Mouse (Mus musculus): ENCODE measurements around the gene Rbm44. TPM values are rescaled to one million over a fixed set of nuclear protein-coding genes. Genes with fewer than 3 reads are reported as not detected.
A peak's percentile ranks its signal among the peaks of the same experiment; 100 is the strongest.

Rbm44 gene
- 1.3 and 2.9 TPM in 2 replicates for polyA plus RNA-seq (2016; fragmentation: Nextera tagmentation; extraction: Ambion mirVana)

- no peaks in the 10 kb centered on the region for H3K27me3 ChIP-seq (ENCODE audit: insufficient read depth, poor library complexity, severe bottlenecking)
- peak; percentile 85 for DNase-seq (ENCODE audit: low spot score)
- 57% methylated on average over 20 of the region's 20 CpGs for WGBS
- H3K4me3 ChIP-seq: peak within 1 kb of the TSS; percentile 37
- H3K9me3 ChIP-seq: no peaks in the 10 kb centered on the region
- no peaks in the 10 kb centered on the region for H3K36me3 ChIP-seq
- H3K27ac ChIP-seq: no peak within 1 kb of the TSS
- H3K4me1 ChIP-seq: peaks cover 5% of the 10 kb centered on the region; the same call in 1 of the 2 replicates
Observed at GRCm38 (mm10) chr1:91144813-91145212, at the start of gene Rbm44. Gene Rbm44 (plus strand): TSS chr1:91145089.

GRCm38 (mm10) chr1:91095258-91095657 is 49.6 kb upstream of the Rbm44 start:
- Histone ChIP-seq H3K4me1 (peaks cover 71% of the 10 kb centered on the region), H3K27me3 (ENCODE audit: insufficient read depth, poor library complexity, severe bottlenecking) (no peaks in the 10 kb centered on the region), H3K9me3 (no peaks in the 10 kb centered on the region), H3K4me3 (no peak overlapping the region), H3K27ac (peak overlapping the region; percentile 36; the same call in 1 of the 2 replicates), H3K36me3 (peaks cover 52% of the 10 kb centered on the region)
- WGBS: 76% methylated on average over 3 of the region's 3 CpGs
- DNase-seq (ENCODE audit: low spot score): no peak

- Histone ChIP-seq H3K4me1 (peaks cover 68% of the 10 kb centered on the region), H3K4me3 (no peak overlapping the region), H3K36me3 (peaks cover 53% of the 10 kb centered on the region), H3K27me3 (ENCODE audit: insufficient read depth, poor library complexity, severe bottlenecking) (no peaks in the 10 kb centered on the region), H3K27ac (peak overlapping the region; percentile 36), H3K9me3 (no peaks in the 10 kb centered on the region)
- DNase-seq (ENCODE audit: low spot score): no peak
- 58% methylated on average over 1 of the region's 1 CpGs for WGBS
Observed at GRCm38 (mm10) chr1:91095853-91096252, 49.0 kb upstream of the Rbm44 start.

DNA sequence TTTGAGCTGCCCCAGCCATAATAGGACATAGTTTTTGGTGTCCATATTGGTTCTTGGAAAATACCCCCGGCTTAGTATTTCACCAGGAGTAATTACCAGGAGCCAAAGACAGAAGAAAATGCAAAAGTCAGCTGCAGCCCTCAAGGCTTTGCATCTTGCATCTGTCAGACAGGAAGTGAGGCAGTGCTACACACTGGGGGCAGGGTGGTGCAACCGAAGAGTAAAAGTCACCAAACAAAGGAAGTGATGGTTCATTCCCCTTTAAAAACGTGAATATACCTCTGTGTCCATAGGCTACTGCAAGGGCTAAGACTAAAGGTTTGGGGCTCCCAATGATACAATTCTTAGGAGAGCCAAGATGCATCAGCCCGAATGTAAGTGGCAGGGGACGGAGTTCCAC is 48.4 kb upstream of the Rbm44 start:
- Histone ChIP-seq H3K27me3 (ENCODE audit: insufficient read depth, poor library complexity, severe bottlenecking) (no peaks in the 10 kb centered on the region), H3K9me3 (no peaks in the 10 kb centered on the region), H3K4me3 (no peak overlapping the region), H3K36me3 (peaks cover 56% of the 10 kb centered on the region), H3K27ac (peak overlapping the region; percentile 36; the same call in 1 of the 2 replicates), H3K4me1 (peaks cover 64% of the 10 kb centered on the region)
- no peak for DNase-seq (ENCODE audit: low spot score)
- 74% methylated on average over 5 of the region's 5 CpGs for WGBS

DNA sequence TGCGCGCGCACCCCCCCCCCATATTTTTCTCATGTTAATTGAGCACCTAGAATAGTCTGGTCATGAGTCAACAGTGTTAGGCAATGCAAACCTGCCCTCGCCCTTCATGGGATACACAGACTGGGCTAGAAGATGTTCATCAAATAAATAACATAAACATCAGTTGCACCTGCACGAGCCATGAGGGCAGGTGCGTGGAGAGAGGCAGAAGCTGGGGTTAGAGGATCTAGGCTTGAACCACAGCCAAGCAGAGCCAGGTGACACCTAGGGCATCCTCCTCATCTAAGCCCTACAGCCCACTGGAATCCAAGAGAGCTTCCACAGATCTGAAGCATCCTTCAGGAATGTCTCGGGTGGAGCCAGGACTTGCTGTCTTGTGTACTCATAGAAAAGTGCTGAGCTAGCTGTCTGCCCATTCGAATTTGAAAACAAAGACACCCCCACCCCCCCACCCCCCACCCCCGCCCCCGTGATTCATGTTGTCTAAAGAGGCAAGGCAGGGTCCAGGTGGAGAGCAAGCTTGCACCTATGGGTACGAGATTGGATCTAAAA is 47.5 kb upstream of the Rbm44 start:
- H3K4me3 ChIP-seq: no peak overlapping the region
- peaks cover 56% of the 10 kb centered on the region for H3K36me3 ChIP-seq
- H3K4me1 ChIP-seq: peaks cover 55% of the 10 kb centered on the region
- no peak overlapping the region for H3K27ac ChIP-seq
- no peaks in the 10 kb centered on the region for H3K27me3 ChIP-seq (ENCODE audit: insufficient read depth, poor library complexity, severe bottlenecking)
- no peak for DNase-seq (ENCODE audit: low spot score)
- 89% methylated on average over 11 of the region's 11 CpGs for whole genome bisulfite sequencing
- no peaks in the 10 kb centered on the region for H3K9me3 ChIP-seq

DNA sequence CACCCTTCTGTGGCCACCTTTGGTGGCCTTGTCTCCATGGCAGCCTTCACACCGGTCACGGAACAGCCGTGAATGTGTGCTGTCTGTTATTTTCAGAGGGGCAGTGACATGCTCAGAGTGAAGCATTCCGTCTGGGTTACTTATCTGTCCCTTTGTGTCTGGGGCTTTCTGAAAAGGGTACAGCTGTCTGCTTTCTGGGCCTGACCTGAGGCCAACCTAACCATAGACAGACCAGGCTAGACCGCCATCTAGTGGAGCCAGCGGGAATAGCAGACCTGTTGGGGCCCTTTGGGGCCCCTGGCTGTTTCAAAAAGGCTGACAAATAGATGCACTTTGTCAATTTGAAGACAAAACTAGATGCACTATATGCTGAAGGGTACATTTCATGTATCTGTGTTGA is 46.0 kb upstream of the Rbm44 start:
- Histone ChIP-seq H3K27me3 (ENCODE audit: insufficient read depth, poor library complexity, severe bottlenecking) (no peaks in the 10 kb centered on the region), H3K4me3 (no peak overlapping the region), H3K36me3 (peaks cover 63% of the 10 kb centered on the region), H3K27ac (peak overlapping the region; percentile 82), H3K9me3 (no peaks in the 10 kb centered on the region), H3K4me1 (peaks cover 44% of the 10 kb centered on the region)
- peak; percentile 90 for DNase-seq (ENCODE audit: low spot score)
- 6% methylated on average over 6 of the region's 6 CpGs for WGBS

- H3K4me3 ChIP-seq: no peak overlapping the region
- 0 out of 2 replicates have a peak overlapping the region, but pooled peaks have one; percentile 22 for H3K27ac ChIP-seq
- H3K36me3 ChIP-seq: peaks cover 64% of the 10 kb centered on the region
- H3K4me1 ChIP-seq: peaks cover 23% of the 10 kb centered on the region
- DNase-seq (ENCODE audit: low spot score): no peak
- no peaks in the 10 kb centered on the region for H3K27me3 ChIP-seq (ENCODE audit: insufficient read depth, poor library complexity, severe bottlenecking)
- H3K9me3 ChIP-seq: no peaks in the 10 kb centered on the region
- 81% methylated on average over 11 of the region's 11 CpGs for WGBS
Observed at GRCm38 (mm10) chr1:91101709-91102440, 43.0 kb upstream of the Rbm44 start.

DNA sequence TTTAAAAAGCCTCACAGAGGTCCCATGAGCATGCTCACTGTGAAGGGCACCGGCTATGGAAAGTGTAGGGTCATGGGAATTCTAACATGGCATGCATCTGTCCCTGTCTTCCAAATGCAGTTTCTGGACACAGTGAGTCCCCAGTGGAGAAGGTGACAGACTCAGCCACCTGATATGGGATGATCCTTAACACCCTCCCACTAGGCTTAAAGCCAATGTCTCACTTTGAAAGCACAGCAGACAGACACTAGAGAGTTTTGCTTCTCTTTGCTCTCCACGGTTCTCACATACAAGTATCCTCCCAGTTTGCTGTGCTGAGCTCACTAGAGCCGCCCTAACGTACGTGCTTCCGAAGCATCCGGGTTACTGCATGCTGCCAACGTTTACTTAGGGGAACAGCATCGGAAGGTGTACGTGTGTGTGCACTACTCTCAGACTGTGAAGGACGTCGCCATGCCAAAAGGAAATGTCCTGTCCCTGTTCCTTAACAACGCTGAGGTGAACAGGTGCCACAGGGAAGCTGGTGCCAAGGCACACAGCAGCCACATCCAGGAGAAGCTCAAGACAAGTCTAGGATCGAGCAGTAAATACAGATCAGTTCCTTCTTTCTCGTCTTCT is 41.4 kb upstream of the Rbm44 start:
- no peaks in the 10 kb centered on the region for H3K9me3 ChIP-seq
- H3K4me1 ChIP-seq: peaks cover 22% of the 10 kb centered on the region
- DNase-seq (ENCODE audit: low spot score): no peak
- 92% methylated on average over 15 of the region's 15 CpGs for WGBS
- peaks cover 68% of the 10 kb centered on the region for H3K36me3 ChIP-seq
- no peak overlapping the region for H3K4me3 ChIP-seq
- H3K27me3 ChIP-seq (ENCODE audit: insufficient read depth, poor library complexity, severe bottlenecking): no peaks in the 10 kb centered on the region
- no peak overlapping the region for H3K27ac ChIP-seq

- WGBS: 57% methylated on average over 5 of the region's 5 CpGs
- Histone ChIP-seq H3K27ac (no peak overlapping the region), H3K27me3 (ENCODE audit: insufficient read depth, poor library complexity, severe bottlenecking) (no peaks in the 10 kb centered on the region), H3K4me1 (peaks cover 42% of the 10 kb centered on the region), H3K9me3 (no peaks in the 10 kb centered on the region), H3K36me3 (peaks cover 65% of the 10 kb centered on the region), H3K4me3 (no peak overlapping the region)
- no peak for DNase-seq (ENCODE audit: low spot score)
Observed at GRCm38 (mm10) chr1:91107548-91107947, 37.3 kb upstream of the Rbm44 start.

- no peak overlapping the region for H3K4me3 ChIP-seq
- WGBS: 12% methylated on average over 4 of the region's 4 CpGs
- H3K4me1 ChIP-seq: peaks cover 42% of the 10 kb centered on the region
- peaks cover 66% of the 10 kb centered on the region for H3K36me3 ChIP-seq
- H3K9me3 ChIP-seq: no peaks in the 10 kb centered on the region
- H3K27ac ChIP-seq: peak overlapping the region; percentile 69
- no peaks in the 10 kb centered on the region for H3K27me3 ChIP-seq (ENCODE audit: insufficient read depth, poor library complexity, severe bottlenecking)
- peak; percentile 82 for DNase-seq (ENCODE audit: low spot score)
Observed at GRCm38 (mm10) chr1:91109302-91109701, 35.6 kb upstream of the Rbm44 start.

- Histone ChIP-seq H3K27ac (no peak overlapping the region), H3K36me3 (peaks cover 62% of the 10 kb centered on the region), H3K4me3 (no peak overlapping the region), H3K4me1 (peaks cover 36% of the 10 kb centered on the region), H3K27me3 (ENCODE audit: insufficient read depth, poor library complexity, severe bottlenecking) (no peaks in the 10 kb centered on the region), H3K9me3 (no peaks in the 10 kb centered on the region)
- DNase-seq (ENCODE audit: low spot score): no peak
- 88% methylated on average over 14 of the region's 14 CpGs for WGBS
Observed at GRCm38 (mm10) chr1:91112171-91112570, 32.7 kb upstream of the Rbm44 start.

DNA sequence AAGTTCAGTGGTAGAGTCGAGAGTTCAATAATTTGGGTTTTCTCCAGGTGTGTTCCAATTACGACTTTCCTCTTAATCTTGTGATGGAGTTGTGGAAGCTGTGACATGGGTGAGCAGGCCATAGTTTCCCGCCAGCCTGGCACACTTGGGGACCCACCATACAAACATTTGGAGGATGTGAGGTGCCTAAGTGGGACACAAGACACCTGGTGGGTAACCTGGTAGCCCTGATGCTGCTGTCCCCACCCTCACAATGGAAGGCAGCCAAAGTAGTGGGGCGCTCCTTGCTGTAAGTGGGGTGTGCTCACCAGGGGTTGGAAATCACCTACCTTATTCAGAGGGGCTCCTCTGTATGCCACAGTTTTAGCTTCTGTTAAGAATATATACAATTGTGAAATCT is 32.3 kb upstream of the Rbm44 start:
- peaks cover 32% of the 10 kb centered on the region for H3K4me1 ChIP-seq
- peaks cover 62% of the 10 kb centered on the region for H3K36me3 ChIP-seq
- H3K9me3 ChIP-seq: no peaks in the 10 kb centered on the region
- DNase-seq (ENCODE audit: low spot score): no peak
- H3K27ac ChIP-seq: no peak overlapping the region
- no peaks in the 10 kb centered on the region for H3K27me3 ChIP-seq (ENCODE audit: insufficient read depth, poor library complexity, severe bottlenecking)
- whole genome bisulfite sequencing: 91% methylated on average over 4 of the region's 4 CpGs
- H3K4me3 ChIP-seq: no peak overlapping the region

DNA sequence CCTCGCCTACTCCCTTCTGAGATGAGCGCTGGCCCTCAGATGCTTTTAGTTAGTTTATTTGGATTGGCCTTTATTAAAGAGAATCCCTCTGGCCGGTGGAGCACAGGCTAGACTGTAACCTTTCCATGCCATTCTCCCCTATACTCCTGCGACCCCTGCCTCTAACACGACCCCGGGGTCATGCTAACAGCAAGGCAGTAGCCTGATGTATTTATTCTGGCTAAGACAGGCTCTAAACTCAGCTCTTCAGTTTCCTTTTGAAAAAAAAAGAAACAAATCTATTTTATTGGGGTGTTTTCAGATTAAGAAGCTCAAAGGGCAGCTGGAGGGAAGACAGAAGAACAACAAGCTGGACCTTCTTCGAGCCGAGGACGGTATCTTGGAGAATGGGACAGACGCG is 22.8 kb upstream of the Rbm44 start:
- Histone ChIP-seq H3K4me1 (no peaks in the 10 kb centered on the region), H3K4me3 (no peak overlapping the region), H3K27ac (no peak overlapping the region), H3K9me3 (no peaks in the 10 kb centered on the region), H3K36me3 (peaks cover 82% of the 10 kb centered on the region), H3K27me3 (ENCODE audit: insufficient read depth, poor library complexity, severe bottlenecking) (no peaks in the 10 kb centered on the region)
- WGBS: 92% methylated on average over 11 of the region's 11 CpGs
- DNase-seq (ENCODE audit: low spot score): no peak
